Mouse (Mus musculus) effector memory CD4-positive, alpha-beta T cell, adult 5 months (primary cell): ENCODE measurements around the gene Foxr1. TPM values are rescaled to one million over a fixed set of nuclear protein-coding genes. Genes with fewer than 3 reads are reported as not detected.

Experiments used
- polyA plus RNA-seq: library from polyadenylated mRNA; unstranded; fragments of 100-300 nt; shearing (Covaris generic); gene quantifications from one replicate; pipeline ENCODE4 v1.2.1, GENCODE M21; 2017

Foxr1 gene
- polyA plus RNA-seq = 0.64 TPM

GRCm38 (mm10) chr9:44440961-44441360, at the start of gene Foxr1:
TSS of gene Foxr1 (minus strand) at chr9:44441136.

GRCm38 (mm10) chr9:44482552-44482951, 41.6 kb upstream of the Foxr1 start, which contains the start of gene Bcl9l:
TSS of gene Bcl9l (plus strand) at chr9:44482825.

DNA sequence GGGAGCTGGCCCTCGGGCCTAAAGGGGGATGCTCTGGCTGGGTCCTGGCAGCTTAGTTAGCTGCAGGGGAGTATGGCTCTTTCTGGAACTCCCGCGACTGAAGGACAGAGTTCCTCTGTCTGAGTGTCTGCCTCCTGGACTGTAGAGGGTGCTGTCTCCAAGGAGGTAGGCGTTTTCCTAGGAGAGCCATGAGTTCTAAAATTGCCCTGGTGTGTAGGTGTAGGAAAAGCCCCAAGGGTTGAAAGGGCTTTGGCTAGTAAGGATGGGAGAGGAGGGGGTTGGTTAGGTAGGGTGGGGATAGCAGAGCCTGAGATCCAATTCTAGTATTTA, 13.9 kb upstream of the Foxr1 start, which contains the start of gene Upk2:
Gene Upk2 (minus strand): TSS at position 86 of the 330 bp plus-strand sequence.

GRCm38 (mm10) chr9:44418519-44419385, 22.2 kb downstream of the Foxr1 start, which contains the start of gene Ccdc84:
TSS of gene Ccdc84 (minus strand) at chr9:44418569.

DNA sequence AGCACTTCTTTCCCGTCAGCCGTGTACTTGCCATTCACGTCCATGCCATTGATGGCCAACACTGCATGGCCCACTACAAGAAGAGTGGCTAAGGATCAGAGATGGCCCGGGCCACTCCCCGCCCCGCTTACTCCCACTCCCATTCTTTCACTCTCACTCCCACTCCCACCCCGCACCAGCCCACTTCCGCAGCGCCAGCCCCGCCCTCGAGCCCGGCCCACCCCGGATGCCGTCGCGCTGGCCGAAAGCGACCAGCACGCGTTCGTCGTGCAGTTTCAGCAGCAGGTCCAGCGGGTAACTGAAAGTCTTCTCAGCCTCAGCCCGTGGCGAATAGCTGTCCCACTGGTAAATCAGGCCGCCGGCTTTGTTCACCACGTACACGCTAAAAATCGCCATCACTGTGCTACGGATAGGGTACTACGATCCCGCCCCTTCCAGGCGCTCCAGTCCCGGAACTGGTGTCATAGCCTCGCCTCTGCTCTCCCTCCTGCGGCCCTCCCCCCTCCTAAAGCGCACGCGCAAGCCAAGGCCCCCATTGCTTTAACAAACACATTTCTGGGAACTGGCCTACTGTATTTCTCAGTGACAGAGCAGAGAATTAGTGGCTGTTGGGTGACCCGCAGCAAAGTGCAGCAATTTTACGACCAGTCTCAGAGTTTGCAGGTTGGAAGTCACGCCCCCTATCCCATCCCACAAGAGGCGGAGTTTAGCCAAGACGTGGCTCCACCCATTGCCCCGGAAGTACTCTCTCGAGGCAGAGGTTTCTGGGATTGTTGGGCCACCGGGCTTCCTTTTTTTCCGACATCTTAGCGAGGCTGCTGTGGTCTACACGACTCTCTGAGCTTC, 33.8 kb downstream of the Foxr1 start, which contains the start of the genes Rps25 and Trappc4:
Gene Rps25 (plus strand): TSS at position 234 of the 846 bp plus-strand sequence.
Gene Trappc4 (minus strand): TSS at position 695 of the 846 bp plus-strand sequence.

GRCm38 (mm10) chr9:44396684-44397411, 44.1 kb downstream of the Foxr1 start, which contains the start of gene Slc37a4:
TSS of gene Slc37a4 (plus strand) at chr9:44396852.

Other genes starting within 250 kb of the Foxr1 start
- gene Cbl, start 207.1 kb downstream of the Foxr1 start, polyA plus RNA-seq = 41.9 TPM
- gene Ccdc153, start 200.5 kb downstream of the Foxr1 start, polyA plus RNA-seq = not detected
- 0.29 TPM for gene Pdzd3, start 189.7 kb downstream of the Foxr1 start, polyA plus RNA-seq
- 5.8 TPM for gene Nlrx1, start 172.5 kb downstream of the Foxr1 start, polyA plus RNA-seq
- not detected for gene Abcg4, start 152.5 kb downstream of the Foxr1 start, polyA plus RNA-seq
- gene Hinfp, start 135.5 kb downstream of the Foxr1 start, polyA plus RNA-seq = 41.8 TPM
- gene C2cd2l, start 120.9 kb downstream of the Foxr1 start, polyA plus RNA-seq = 17.8 TPM
- gene Dpagt1, start 115.1 kb downstream of the Foxr1 start, polyA plus RNA-seq = 10.2 TPM
- gene H2afx, start 106.4 kb downstream of the Foxr1 start, polyA plus RNA-seq = 51.5 TPM
- gene Hmbs, start 96.9 kb downstream of the Foxr1 start, polyA plus RNA-seq = 16.5 TPM
- gene Vps11, start 79.5 kb downstream of the Foxr1 start, polyA plus RNA-seq = 60.2 TPM
- 16.7 TPM for gene Hyou1, start 61.6 kb downstream of the Foxr1 start, polyA plus RNA-seq
- 12.4 TPM for gene Slc37a4, start 44.3 kb downstream of the Foxr1 start, polyA plus RNA-seq
- 1,991 TPM for gene Rps25, start 34.0 kb downstream of the Foxr1 start, polyA plus RNA-seq
- 84.5 TPM for gene Trappc4, start 33.5 kb downstream of the Foxr1 start, polyA plus RNA-seq
- 44.7 TPM for gene Ccdc84, start 22.6 kb downstream of the Foxr1 start, polyA plus RNA-seq
- not detected for gene Upk2, start 13.8 kb upstream of the Foxr1 start, polyA plus RNA-seq
- 22.4 TPM for gene Bcl9l, start 41.7 kb upstream of the Foxr1 start, polyA plus RNA-seq
- gene Cxcr5, start 120.7 kb upstream of the Foxr1 start, polyA plus RNA-seq = 125 TPM
- 71.9 TPM for gene Ddx6, start 163.8 kb upstream of the Foxr1 start, polyA plus RNA-seq
- gene Treh, start 232.1 kb upstream of the Foxr1 start, polyA plus RNA-seq = not detected